Comparison of ENCODE assay signal across 33 mouse cellular contexts in genomic region chr14:76376561-76376960, GRCm38 (mm10).
"Had no signal": no experiment of that assay in that cellular context is flagged by ENCODE, and none has a peak within 500 bp of the region (broad histone marks: within the 10 kb centered on the region; RNA-seq: fewer than 3 reads in every experiment).

No protein-coding gene starts in this region.

- H3K4me3 ChIP-seq: limb, embryonic 10.5 days; limb, embryonic 12.5 days; limb, embryonic 13.5 days; limb, embryonic 15.5 days; liver, embryonic 12.5 days; liver, embryonic 13.5 days; liver, embryonic 15.5 days; lung, embryonic 15.5 days; megakaryocyte, embryonic 14.5 days; midbrain, embryonic 10.5 days; midbrain, embryonic 12.5 days; midbrain, embryonic 13.5 days; midbrain, embryonic 15.5 days; myocyte; neural tube, embryonic 12.5 days; neural tube, embryonic 13.5 days had no signal

- H3K27me3 ChIP-seq: limb, embryonic 13.5 days; limb, embryonic 15.5 days; liver, embryonic 12.5 days; liver, embryonic 13.5 days; liver, embryonic 15.5 days; lung, embryonic 15.5 days; megakaryocyte, embryonic 14.5 days; midbrain, embryonic 13.5 days; midbrain, embryonic 15.5 days; neural tube, embryonic 12.5 days; neural tube, embryonic 13.5 days had no signal

- H3K27ac ChIP-seq: limb, embryonic 10.5 days; limb, embryonic 12.5 days; limb, embryonic 13.5 days; limb, embryonic 15.5 days; liver, embryonic 12.5 days; liver, embryonic 13.5 days; liver, embryonic 14.5 days; liver, embryonic 15.5 days; lung, embryonic 15.5 days; macrophage; midbrain, embryonic 10.5 days; midbrain, embryonic 12.5 days; midbrain, embryonic 13.5 days; midbrain, embryonic 15.5 days; neural tube, embryonic 12.5 days; neural tube, embryonic 13.5 days had no signal

- H3K9ac ChIP-seq: limb, embryonic 12.5 days; limb, embryonic 13.5 days; limb, embryonic 15.5 days; liver, embryonic 12.5 days; liver, embryonic 13.5 days; liver, embryonic 14.5 days; liver, embryonic 15.5 days; liver, postnatal 0 days; lung, embryonic 14.5 days; lung, embryonic 15.5 days; midbrain, embryonic 12.5 days; midbrain, embryonic 13.5 days; midbrain, embryonic 15.5 days; neural tube, embryonic 12.5 days; neural tube, embryonic 13.5 days had no signal

- ATAC-seq: liver, embryonic 12.5 days; liver, postnatal 0 days; lung, postnatal 0 days; midbrain, embryonic 13.5 days; midbrain, embryonic 15.5 days; midbrain, embryonic 16.5 days had no signal

- H3K36me3 ChIP-seq: limb, embryonic 10.5 days; limb, embryonic 12.5 days; limb, embryonic 13.5 days; limb, embryonic 15.5 days; liver, embryonic 12.5 days; liver, embryonic 13.5 days; liver, embryonic 15.5 days; lung, embryonic 15.5 days; midbrain, embryonic 10.5 days; midbrain, embryonic 12.5 days; midbrain, embryonic 13.5 days; midbrain, embryonic 15.5 days; neural tube, embryonic 12.5 days; neural tube, embryonic 13.5 days had no signal

- H3K4me2 ChIP-seq: limb, embryonic 12.5 days; limb, embryonic 13.5 days; limb, embryonic 15.5 days; liver, embryonic 11.5 days; liver, embryonic 12.5 days; liver, embryonic 13.5 days; liver, embryonic 15.5 days; lung, embryonic 14.5 days; lung, embryonic 15.5 days; midbrain, embryonic 11.5 days; midbrain, embryonic 12.5 days; midbrain, embryonic 13.5 days; midbrain, embryonic 15.5 days; neural tube, embryonic 12.5 days; neural tube, embryonic 13.5 days had no signal

- DNase-seq: left cerebral cortex, postnatal 4 days; liver; liver, embryonic 13.5 days; liver, postnatal 0 days; lung, adult 18-20 months; lung, adult 2 months; lung, embryonic 14.5 days; lung, postnatal 10 days; lung, postnatal 14 days; lung, postnatal 36 days; lung, postnatal 4 days; midbrain, embryonic 14.5 days had no signal

- H3K9me3 ChIP-seq: limb, embryonic 10.5 days; limb, embryonic 13.5 days; limb, embryonic 15.5 days; liver, embryonic 12.5 days; liver, embryonic 13.5 days; liver, embryonic 15.5 days; lung, embryonic 15.5 days; midbrain, embryonic 10.5 days; midbrain, embryonic 12.5 days; midbrain, embryonic 13.5 days; midbrain, embryonic 15.5 days; neural tube, embryonic 12.5 days; neural tube, embryonic 13.5 days had no signal

- H3K4me1 ChIP-seq: limb, embryonic 15.5 days; liver, embryonic 12.5 days; liver, embryonic 13.5 days; liver, embryonic 15.5 days; lung, embryonic 15.5 days; megakaryocyte, embryonic 14.5 days; midbrain, embryonic 10.5 days; midbrain, embryonic 12.5 days; midbrain, embryonic 13.5 days; midbrain, embryonic 15.5 days; neural tube, embryonic 12.5 days had no signal
